Mouse (Mus musculus): ENCODE data around the gene D330020A13Rik. TPM values are rescaled to one million over a fixed set of nuclear protein-coding genes. Genes with fewer than 3 reads are reported as not detected.
A peak's percentile ranks its signal among the peaks of the same experiment; 100 is the strongest.

D330020A13Rik gene
- not detected in 2 replicates for polyA plus RNA-seq (2015; fragmentation: Nextera tagmentation; extraction: Ambion mirVana)

DNA sequence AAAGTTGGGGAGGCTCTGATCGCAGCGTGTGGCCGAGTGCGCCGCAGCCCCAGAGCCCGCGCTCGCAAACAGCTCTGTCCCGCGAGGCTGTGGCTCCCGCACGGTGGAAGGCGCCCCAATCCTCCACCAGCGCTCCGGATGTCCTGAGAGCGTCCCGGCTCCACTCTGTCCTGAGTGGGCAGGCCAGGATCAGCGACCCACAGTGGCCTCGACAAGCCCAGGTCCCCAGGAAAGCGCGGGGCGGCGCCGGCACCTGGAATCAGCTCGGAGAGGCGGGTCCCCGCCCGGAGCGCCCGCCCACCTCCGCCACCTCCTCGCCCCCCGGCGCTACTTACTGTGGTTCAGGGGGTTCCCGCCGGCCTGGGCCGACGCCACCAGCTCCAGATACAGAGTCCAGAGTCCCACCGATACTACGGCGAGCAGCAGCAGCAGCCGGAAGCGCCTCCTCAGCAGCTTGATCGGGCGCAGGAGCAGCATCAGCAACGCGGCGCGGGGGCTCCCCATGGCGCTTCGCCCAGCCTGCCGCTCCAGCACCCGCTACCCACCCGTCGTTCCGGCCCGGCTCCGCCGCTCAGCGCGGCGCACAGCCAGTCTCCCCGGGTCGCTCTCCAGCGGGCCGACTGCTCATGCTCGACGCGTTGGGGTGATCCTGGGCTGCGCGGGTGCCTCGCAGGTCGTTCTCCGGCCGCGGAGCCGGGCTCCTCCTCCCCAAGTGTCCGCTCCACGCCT, at the start of gene D330020A13Rik, which contains the start of gene B4galnt3:
Gene D330020A13Rik, plus strand, starts transcription at position 309 of the 729 bp plus-strand sequence.
Gene B4galnt3, minus strand, starts transcription at position 504 of the 729 bp plus-strand sequence.
- H3K27me3 ChIP-seq, result peaks cover 78% of the 10 kb centered on the region

DNA sequence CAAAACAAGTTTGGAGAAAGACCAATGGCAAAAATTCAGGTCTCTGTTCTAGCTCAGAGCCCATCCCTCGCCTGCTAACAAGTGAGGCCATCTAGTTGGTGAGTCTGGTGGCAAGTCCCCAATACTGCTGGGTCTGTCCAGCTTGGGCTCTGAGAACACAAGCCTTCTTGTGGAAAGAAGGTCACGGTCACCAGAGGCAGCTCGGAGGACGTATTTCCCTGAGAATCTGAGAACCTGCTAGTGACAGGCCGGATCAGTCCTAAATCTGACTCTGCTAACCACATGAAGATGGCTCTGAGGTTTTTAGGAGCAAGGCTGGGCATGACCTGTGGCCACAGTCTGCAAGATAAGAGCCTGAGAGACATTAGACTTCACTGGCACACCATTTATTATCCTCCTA, 47.5 kb upstream of the D330020A13Rik start:
- Histone ChIP-seq H3K4me1 (replicated peaks) (no peaks in the 10 kb centered on the region), H3K4me2 (no peak overlapping the region), H3K9ac (no peak overlapping the region), H3K27ac (no peak overlapping the region), H3K4me3 (replicated peaks) (no peak overlapping the region), H3K36me3 (no peaks in the 10 kb centered on the region), H3K9me3 (replicated peaks) (no peaks in the 10 kb centered on the region), H3K27me3 (no peaks in the 10 kb centered on the region)
- DNase-seq, result no peak
- WGBS (ENCODE audit: insufficient replicate concordance), result 56% methylated on average over 5 of the region's 5 CpGs
- ATAC-seq (ENCODE audit: low read depth), result no peak

More for the DNA sequence above, at the start of gene D330020A13Rik, which contains the start of gene B4galnt3:
- H3K36me3 ChIP-seq, result no peaks in the 10 kb centered on the region
- no peaks in the 10 kb centered on the region for H3K9me3 ChIP-seq (replicated peaks)
- under 1% methylated on average over 79 of the region's 79 CpGs for WGBS (ENCODE audit: insufficient replicate concordance)
- peak within 1 kb of the TSS; percentile 57 for H3K4me3 ChIP-seq (replicated peaks)
- peak within 1 kb of the TSS; percentile 74 for H3K4me2 ChIP-seq
- ATAC-seq (ENCODE audit: low read depth), result no peak
- H3K9ac ChIP-seq, result peak within 1 kb of the TSS; percentile 15; the same call in 1 of the 2 replicates
- H3K27ac ChIP-seq, result no peak within 1 kb of the TSS
- DNase-seq, result no peak
- peaks cover 12% of the 10 kb centered on the region for H3K4me1 ChIP-seq (replicated peaks)

DNA sequence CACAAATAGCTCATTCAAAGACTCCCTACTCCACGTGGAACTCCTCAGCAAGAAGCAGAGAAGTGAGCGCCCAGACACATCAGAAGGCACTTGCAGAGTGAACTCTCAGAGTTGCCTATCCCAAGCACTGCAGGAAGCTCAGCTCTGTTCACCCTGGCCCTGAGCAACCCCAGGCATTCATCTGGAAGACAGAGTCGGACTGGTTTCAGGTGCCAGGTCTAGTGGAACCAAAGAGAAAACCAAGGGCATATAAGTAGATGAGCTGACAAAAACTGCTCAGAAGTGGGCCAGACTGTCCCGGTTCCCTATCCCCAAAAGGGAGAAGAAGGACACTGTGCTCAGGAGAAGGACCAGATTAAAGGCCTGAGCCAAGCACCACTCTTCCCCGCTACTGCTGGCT, 44.3 kb upstream of the D330020A13Rik start:
- Histone ChIP-seq H3K4me2 (no peak overlapping the region), H3K27ac (no peak overlapping the region), H3K9ac (no peak overlapping the region), H3K4me3 (replicated peaks) (no peak overlapping the region), H3K9me3 (replicated peaks) (no peaks in the 10 kb centered on the region), H3K36me3 (no peaks in the 10 kb centered on the region), H3K4me1 (replicated peaks) (0 out of 2 replicates have a peak, but pooled peaks cover under 1% of the 10 kb centered on the region), H3K27me3 (no peaks in the 10 kb centered on the region)
- no peak for ATAC-seq (ENCODE audit: low read depth)
- WGBS (ENCODE audit: insufficient replicate concordance), result 60% methylated on average over 5 of the region's 5 CpGs
- no peak for DNase-seq

DNA sequence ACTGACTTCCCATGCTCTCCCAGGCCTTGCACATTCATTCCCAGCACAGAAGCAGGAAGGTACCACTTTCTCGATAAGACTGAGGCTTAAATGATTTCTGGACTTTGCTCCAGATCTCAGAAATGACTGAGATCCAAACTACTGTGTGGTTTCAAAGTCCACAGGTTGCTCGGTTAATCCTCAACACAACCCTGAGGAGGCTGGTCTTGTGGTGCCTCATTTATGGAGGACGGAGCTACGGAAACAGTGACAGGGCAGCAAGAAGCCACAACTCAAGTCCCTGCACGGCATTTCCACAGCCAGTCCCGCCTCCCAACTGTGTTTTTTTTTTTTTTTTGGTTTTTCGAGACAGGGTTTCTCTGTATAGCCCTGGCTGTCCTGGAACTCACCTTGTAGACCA, 43.2 kb upstream of the D330020A13Rik start:
- Histone ChIP-seq H3K4me3 (replicated peaks) (no peak overlapping the region), H3K36me3 (no peaks in the 10 kb centered on the region), H3K9me3 (replicated peaks) (no peaks in the 10 kb centered on the region), H3K9ac (no peak overlapping the region), H3K4me2 (no peak overlapping the region), H3K27ac (no peak overlapping the region), H3K4me1 (replicated peaks) (0 out of 2 replicates have a peak, but pooled peaks cover 3% of the 10 kb centered on the region), H3K27me3 (no peaks in the 10 kb centered on the region)
- DNase-seq, result no peak
- ATAC-seq (ENCODE audit: low read depth), result no peak
- 62% methylated on average over 7 of the region's 7 CpGs for WGBS (ENCODE audit: insufficient replicate concordance)

DNA sequence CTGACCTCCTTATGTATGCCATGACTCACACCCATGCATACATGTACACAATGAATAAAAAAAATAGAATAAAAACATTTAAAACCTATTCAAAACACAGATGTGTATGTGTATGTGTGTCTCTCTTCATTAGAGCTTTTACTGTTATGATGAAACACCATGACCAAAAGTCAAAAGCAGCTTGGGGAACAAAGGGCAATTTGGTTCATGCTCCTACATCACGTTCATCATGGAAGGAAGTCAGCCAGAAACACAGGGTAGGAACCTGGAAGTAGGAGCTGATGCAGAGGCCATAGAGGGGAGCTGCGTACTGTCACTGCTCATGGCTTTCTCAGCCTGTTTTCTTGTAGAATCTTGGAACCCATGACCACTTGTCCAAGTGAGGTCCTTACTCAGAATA, 41.4 kb upstream of the D330020A13Rik start:
- H3K9me3 ChIP-seq (replicated peaks), result no peaks in the 10 kb centered on the region
- no peak overlapping the region for H3K4me3 ChIP-seq (replicated peaks)
- ATAC-seq (ENCODE audit: low read depth) (no peak), DNase-seq (no peak)
- 0 out of 2 replicates have a peak, but pooled peaks cover 3% of the 10 kb centered on the region for H3K4me1 ChIP-seq (replicated peaks)
- no peak overlapping the region for H3K9ac ChIP-seq
- no peak overlapping the region for H3K4me2 ChIP-seq
- WGBS (ENCODE audit: insufficient replicate concordance), result 65% methylated on average over 2 of the region's 2 CpGs
- H3K27ac ChIP-seq, result no peak overlapping the region
- H3K27me3 ChIP-seq, result no peaks in the 10 kb centered on the region
- H3K36me3 ChIP-seq, result no peaks in the 10 kb centered on the region

DNA sequence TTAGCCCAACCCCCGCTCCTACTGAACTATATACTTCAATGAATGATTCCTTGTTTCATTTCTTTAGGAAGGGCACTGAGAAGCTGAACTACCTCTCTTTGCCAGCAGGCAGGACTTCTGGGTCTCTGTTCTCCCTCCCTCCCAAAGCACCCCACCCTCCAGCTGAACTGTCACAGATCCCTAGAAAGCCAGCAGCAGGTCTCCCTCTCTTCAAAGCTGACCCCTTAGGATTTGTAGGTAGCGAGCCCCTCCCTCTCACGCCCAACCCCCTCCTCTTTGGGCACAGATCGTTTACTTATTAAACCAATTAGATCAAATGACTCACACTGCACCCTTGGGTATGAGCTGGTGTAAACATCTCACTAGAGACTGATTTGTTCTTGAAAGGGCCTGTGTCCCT, 39.5 kb upstream of the D330020A13Rik start:
- Histone ChIP-seq H3K27ac (no peak overlapping the region), H3K4me2 (no peak overlapping the region), H3K36me3 (no peaks in the 10 kb centered on the region), H3K4me1 (replicated peaks) (0 out of 2 replicates have a peak, but pooled peaks cover 3% of the 10 kb centered on the region), H3K4me3 (replicated peaks) (no peak overlapping the region), H3K9ac (no peak overlapping the region), H3K27me3 (no peaks in the 10 kb centered on the region), H3K9me3 (replicated peaks) (no peaks in the 10 kb centered on the region)
- DNase-seq (no peak), ATAC-seq (ENCODE audit: low read depth) (no peak)
- 48% methylated on average over 4 of the region's 4 CpGs for WGBS (ENCODE audit: insufficient replicate concordance)

DNA sequence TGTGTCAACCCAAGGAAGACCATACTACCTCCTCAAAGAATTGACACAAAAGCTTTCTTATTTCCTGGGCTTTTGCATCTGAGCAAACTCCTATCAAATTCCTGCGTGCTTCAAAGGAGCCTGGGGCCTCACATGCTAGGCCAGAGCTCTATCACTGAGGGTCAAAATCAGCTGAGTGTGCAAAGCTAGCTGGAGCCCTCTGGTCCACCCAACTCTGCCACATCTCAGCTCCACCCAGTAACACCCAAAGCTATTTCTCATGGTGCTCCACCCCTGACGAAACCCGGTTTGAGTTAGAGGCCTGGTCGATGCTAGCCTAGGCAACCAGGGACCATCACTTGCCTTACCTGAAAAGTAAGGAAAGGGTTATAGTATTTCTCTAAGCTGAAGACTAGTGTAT, 39.0 kb upstream of the D330020A13Rik start:
- no peak overlapping the region for H3K27ac ChIP-seq
- no peaks in the 10 kb centered on the region for H3K9me3 ChIP-seq (replicated peaks)
- no peak for ATAC-seq (ENCODE audit: low read depth)
- H3K27me3 ChIP-seq, result no peaks in the 10 kb centered on the region
- H3K4me3 ChIP-seq (replicated peaks), result no peak overlapping the region
- H3K4me1 ChIP-seq (replicated peaks), result 0 out of 2 replicates have a peak, but pooled peaks cover 3% of the 10 kb centered on the region
- H3K36me3 ChIP-seq, result no peaks in the 10 kb centered on the region
- no peak for DNase-seq
- WGBS (ENCODE audit: insufficient replicate concordance), result 48% methylated on average over 4 of the region's 4 CpGs
- H3K4me2 ChIP-seq, result no peak overlapping the region
- no peak overlapping the region for H3K9ac ChIP-seq

DNA sequence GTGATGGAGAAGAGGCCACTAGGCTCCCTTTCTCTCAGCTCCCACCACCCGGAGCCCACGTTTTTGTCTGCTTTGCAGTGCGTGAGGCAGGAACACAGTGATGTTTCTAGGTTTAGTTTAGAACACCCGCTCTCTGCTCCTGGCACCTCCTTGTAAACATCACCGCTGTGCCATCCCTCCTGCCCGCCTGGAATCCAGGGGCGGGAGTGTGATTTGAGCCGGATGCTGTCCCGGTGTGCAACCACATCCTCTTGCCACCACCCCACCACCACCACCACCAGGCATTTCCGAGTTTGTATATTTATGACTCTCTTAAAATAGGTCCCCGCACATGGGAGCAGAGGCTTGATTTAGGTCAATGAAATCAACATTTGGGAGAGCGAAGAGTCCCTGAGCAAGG, 38.5 kb upstream of the D330020A13Rik start:
- DNase-seq, result no peak
- Histone ChIP-seq H3K27me3 (no peaks in the 10 kb centered on the region), H3K4me1 (replicated peaks) (0 out of 2 replicates have a peak, but pooled peaks cover 3% of the 10 kb centered on the region), H3K4me3 (replicated peaks) (no peak overlapping the region), H3K36me3 (no peaks in the 10 kb centered on the region), H3K4me2 (no peak overlapping the region), H3K9me3 (replicated peaks) (no peaks in the 10 kb centered on the region), H3K27ac (no peak overlapping the region), H3K9ac (no peak overlapping the region)
- no peak for ATAC-seq (ENCODE audit: low read depth)
- WGBS (ENCODE audit: insufficient replicate concordance), result 67% methylated on average over 12 of the region's 12 CpGs

DNA sequence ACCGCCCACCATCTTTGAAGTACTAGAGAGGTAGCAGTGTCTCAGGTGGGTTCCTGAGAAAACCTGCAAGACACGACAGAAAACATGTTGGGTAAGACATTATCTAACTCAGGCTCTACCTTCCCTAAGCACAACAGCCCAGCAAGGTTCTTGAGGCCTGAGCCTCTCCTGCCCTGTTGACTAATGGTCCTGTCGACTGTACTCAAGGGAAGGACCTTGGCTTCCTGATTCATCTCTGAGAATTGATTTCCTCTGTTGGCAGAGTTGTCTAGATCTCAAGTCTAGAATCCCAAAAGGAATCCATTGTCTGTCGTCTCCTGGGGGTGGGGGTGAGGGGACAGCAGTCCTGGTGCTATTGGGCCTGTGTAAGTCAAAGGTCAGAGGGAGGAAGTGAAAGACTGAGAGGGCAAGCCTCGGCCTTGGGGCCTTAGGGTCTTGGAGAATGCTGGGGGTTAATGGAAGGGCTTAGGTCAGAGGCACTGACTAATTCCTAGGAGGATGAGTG, 37.7 kb upstream of the D330020A13Rik start:
- DNase-seq (no peak), ATAC-seq (ENCODE audit: low read depth) (no peak)
- 54% methylated on average over 5 of the region's 5 CpGs for WGBS (ENCODE audit: insufficient replicate concordance)
- H3K9ac ChIP-seq, result no peak overlapping the region
- 0 out of 2 replicates have a peak, but pooled peaks cover under 1% of the 10 kb centered on the region for H3K27me3 ChIP-seq
- no peak overlapping the region for H3K4me3 ChIP-seq (replicated peaks)
- H3K27ac ChIP-seq, result no peak overlapping the region
- 0 out of 2 replicates have a peak, but pooled peaks cover 3% of the 10 kb centered on the region for H3K4me1 ChIP-seq (replicated peaks)
- no peaks in the 10 kb centered on the region for H3K36me3 ChIP-seq
- H3K9me3 ChIP-seq (replicated peaks), result no peaks in the 10 kb centered on the region
- no peak overlapping the region for H3K4me2 ChIP-seq

DNA sequence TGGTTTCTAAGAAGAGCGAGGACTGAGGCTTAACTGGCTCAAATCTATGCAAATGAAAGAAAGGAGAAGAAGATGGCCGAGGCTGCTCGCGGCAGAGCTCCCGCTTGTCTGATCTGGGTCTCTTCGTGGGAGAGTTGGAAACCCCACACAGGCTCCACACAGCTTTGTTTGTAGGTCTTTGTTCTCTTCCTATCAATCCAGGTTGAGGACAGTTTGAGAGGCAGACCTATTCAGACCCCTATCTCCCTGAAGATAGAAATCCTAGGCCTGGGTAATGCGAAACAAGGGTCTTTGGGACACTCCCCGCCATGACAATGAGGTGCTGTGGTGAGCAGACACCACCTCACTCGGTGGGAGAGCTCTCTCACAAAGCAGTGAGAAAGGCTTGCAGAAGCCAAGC, 34.7 kb upstream of the D330020A13Rik start:
- DNase-seq (no peak), ATAC-seq (ENCODE audit: low read depth) (no peak)
- H3K4me1 ChIP-seq (replicated peaks), result 0 out of 2 replicates have a peak, but pooled peaks cover 3% of the 10 kb centered on the region
- H3K27ac ChIP-seq, result no peak overlapping the region
- H3K36me3 ChIP-seq, result no peaks in the 10 kb centered on the region
- H3K9ac ChIP-seq, result no peak overlapping the region
- no peak overlapping the region for H3K4me3 ChIP-seq (replicated peaks)
- no peak overlapping the region for H3K4me2 ChIP-seq
- 29% methylated on average over 9 of the region's 9 CpGs for WGBS (ENCODE audit: insufficient replicate concordance)
- H3K9me3 ChIP-seq (replicated peaks), result no peaks in the 10 kb centered on the region
- peaks cover 13% of the 10 kb centered on the region; the same call in 1 of the 2 replicates for H3K27me3 ChIP-seq

DNA sequence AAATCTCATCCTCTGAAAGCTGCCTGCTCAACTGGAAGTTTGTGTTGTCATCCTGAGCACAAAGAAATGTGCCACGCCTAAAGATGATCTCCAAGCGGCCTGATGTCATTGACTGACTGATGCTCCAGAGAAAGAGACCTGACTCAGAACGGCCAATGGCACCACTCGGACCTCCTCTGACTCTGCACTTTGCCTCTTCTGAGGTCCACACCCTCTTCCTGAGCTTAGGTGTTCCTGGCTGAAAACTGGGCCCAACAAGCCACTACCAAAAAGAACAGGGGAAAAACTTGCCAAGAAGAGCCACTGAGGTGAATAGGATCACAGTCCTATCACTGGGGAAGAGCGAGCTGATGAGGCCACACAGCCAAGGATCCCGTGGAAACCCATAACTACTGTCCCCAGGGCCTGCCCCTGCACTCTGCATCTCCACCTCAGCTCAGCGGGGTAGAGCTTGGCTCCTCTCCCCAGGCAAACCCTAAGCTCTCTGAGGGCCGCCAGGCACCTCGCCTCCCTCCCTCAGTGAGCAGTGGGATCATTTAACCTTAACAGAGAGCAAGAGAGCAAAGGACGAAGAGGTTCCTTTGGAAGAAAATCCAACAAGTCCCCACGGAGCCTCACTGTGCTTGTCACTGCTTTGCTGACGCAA, 31.2 kb upstream of the D330020A13Rik start:
- peaks cover 13% of the 10 kb centered on the region; the same call in 1 of the 2 replicates for H3K27me3 ChIP-seq
- no peak overlapping the region for H3K4me2 ChIP-seq
- no peak overlapping the region for H3K4me3 ChIP-seq (replicated peaks)
- H3K36me3 ChIP-seq, result no peaks in the 10 kb centered on the region
- no peak for ATAC-seq (ENCODE audit: low read depth)
- no peak overlapping the region for H3K9ac ChIP-seq
- H3K9me3 ChIP-seq (replicated peaks), result no peaks in the 10 kb centered on the region
- no peaks in the 10 kb centered on the region for H3K4me1 ChIP-seq (replicated peaks)
- DNase-seq, result no peak
- no peak overlapping the region for H3K27ac ChIP-seq
- 49% methylated on average over 12 of the region's 12 CpGs for WGBS (ENCODE audit: insufficient replicate concordance)
